16 mouse cellular contexts compared by ENCODE assay signal in the genomic region with DNA sequence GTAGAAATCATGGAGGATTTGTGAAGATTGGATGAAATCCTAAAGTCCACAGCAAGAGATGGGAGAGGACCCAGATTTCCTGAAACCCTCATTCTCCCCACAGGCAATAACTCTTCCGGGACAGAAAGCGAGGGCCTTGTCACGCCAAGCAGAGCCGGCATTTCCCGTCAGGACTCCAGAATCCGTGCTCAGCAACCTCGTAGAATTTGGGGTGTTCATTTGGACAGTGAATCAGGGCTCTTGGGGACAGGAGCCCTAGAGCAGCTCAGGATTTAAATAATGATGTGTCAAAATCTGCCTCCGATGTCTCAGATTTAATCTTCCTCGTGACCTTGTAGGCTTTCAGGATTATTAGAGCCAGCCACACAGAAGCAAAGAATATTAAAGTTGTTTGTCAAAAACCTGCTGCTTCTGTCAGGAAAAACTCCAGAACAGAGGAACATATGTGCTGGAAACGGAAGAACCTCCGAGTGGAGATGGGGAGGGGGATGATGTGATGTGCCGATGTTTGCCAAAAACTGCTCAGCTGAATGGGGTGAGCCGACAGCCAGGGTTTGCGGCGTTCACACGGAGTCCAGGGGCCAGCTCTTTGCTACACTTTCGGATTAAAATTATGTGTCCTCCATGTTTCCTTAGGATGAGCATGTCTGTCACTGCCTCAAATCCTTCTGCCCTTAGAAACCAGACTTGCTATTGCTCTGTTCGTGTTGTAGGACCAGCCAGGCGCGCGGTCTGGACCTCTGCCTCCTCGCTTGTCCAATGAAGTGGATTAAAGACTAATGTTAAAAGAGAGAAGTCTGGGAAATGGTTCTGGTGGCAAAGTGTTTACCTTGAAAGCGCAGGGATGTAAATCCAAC.
A peak's percentile ranks its signal among the peaks of the same experiment; 100 is the strongest.
DNase-seq lines count a peak whose midpoint lies in the region; ATAC-seq and TF ChIP-seq lines count a peak whose summit lies in the region.
"Had no signal": no experiment of that assay in that cellular context is flagged by ENCODE, and none has a peak within 500 bp of the region (broad histone marks: within the 10 kb centered on the region; RNA-seq: fewer than 3 reads in every experiment).

No protein-coding gene starts in this region.

- H3K9me3 ChIP-seq in forebrain, embryonic 13.5 days (replicated peaks): no peaks in the 10 kb centered on the region
- H3K9me3 ChIP-seq in forebrain, embryonic 11.5 days (ENCODE audit: control insufficient read depth, low read length): no peaks in the 10 kb centered on the region
- no peaks in the 10 kb centered on the region for H3K9me3 ChIP-seq in forebrain, embryonic 16.5 days (ENCODE audit: control insufficient read depth, low read length)
- H3K9me3 ChIP-seq: embryonic facial prominence, embryonic 10.5 days; midbrain, embryonic 10.5 days; stomach, embryonic 15.5 days had no signal

- H3K27me3 ChIP-seq in forebrain, embryonic 13.5 days: no peaks in the 10 kb centered on the region
- H3K27me3 ChIP-seq in forebrain, embryonic 11.5 days (ENCODE audit: control insufficient read depth, insufficient read depth, low read length): no peaks in the 10 kb centered on the region
- H3K27me3 ChIP-seq in forebrain, embryonic 16.5 days (replicated peaks; ENCODE audit: control insufficient read depth, insufficient read depth, low read length): no peaks in the 10 kb centered on the region
- H3K27me3 ChIP-seq: liver, embryonic 13.5 days; stomach, embryonic 15.5 days had no signal

- no peak for DNase-seq in forebrain, embryonic 11.5 days (ENCODE audit: low spot score)
- DNase-seq in layer of hippocampus, adult 2 months (ENCODE audit: low spot score in 2 of 2): peak in 1 of 2 experiments; percentile 39
- DNase-seq in layer of hippocampus, adult 11-12 months (ENCODE audit: low spot score): no peak
- peak; percentile 59 for DNase-seq in brain, adult 2 months (ENCODE audit: low read depth, low spot score)
- DNase-seq in gastrocnemius, postnatal 10 days: no peak
- DNase-seq: adrenal gland, adult 8-10 months; B cell, adult 2 months; liver, embryonic 13.5 days; thymus, postnatal 4 days had no signal

- H3K4me3 ChIP-seq in forebrain, embryonic 13.5 days: no peak overlapping the region
- no peak overlapping the region for H3K4me3 ChIP-seq in forebrain, embryonic 11.5 days (ENCODE audit: low read depth, low read length)
- H3K4me3 ChIP-seq in layer of hippocampus, adult 2 months: peak overlapping the region; percentile 20
- no peak overlapping the region for H3K4me3 ChIP-seq in forebrain, embryonic 16.5 days (replicated peaks; ENCODE audit: low read length)
- H3K4me3 ChIP-seq: embryonic facial prominence, embryonic 10.5 days; liver, embryonic 13.5 days; midbrain, embryonic 10.5 days; myocyte; stomach, embryonic 15.5 days had no signal

- WGBS in forebrain, embryonic 13.5 days: 83% methylated on average over 23 of the region's 23 CpGs
- WGBS in forebrain, embryonic 11.5 days: 88% methylated on average over 23 of the region's 23 CpGs
- WGBS in forebrain, embryonic 16.5 days: 65% methylated on average over 23 of the region's 23 CpGs

- peak; percentile 50; the same call in 1 of the 2 replicates for ATAC-seq in forebrain, embryonic 13.5 days
- no peak for ATAC-seq in forebrain, embryonic 11.5 days (replicated peaks; ENCODE audit: low FRiP score)
- ATAC-seq in forebrain, embryonic 16.5 days: peak; percentile 70
- ATAC-seq: intestine, postnatal 0 days had no signal

- H3K4me1 ChIP-seq in forebrain, embryonic 13.5 days: no peaks in the 10 kb centered on the region
- H3K4me1 ChIP-seq in forebrain, embryonic 11.5 days (replicated peaks; ENCODE audit: control insufficient read depth, insufficient read depth, low read length): no peaks in the 10 kb centered on the region
- peaks cover 12% of the 10 kb centered on the region for H3K4me1 ChIP-seq in forebrain, embryonic 16.5 days (replicated peaks; ENCODE audit: control insufficient read depth, insufficient read depth, low read length)
- H3K4me1 ChIP-seq: liver, embryonic 13.5 days; stomach, embryonic 15.5 days had no signal

- H3K27ac ChIP-seq in forebrain, embryonic 13.5 days: peak overlapping the region; percentile 0; the same call in 1 of the 2 replicates
- no peak overlapping the region for H3K27ac ChIP-seq in forebrain, embryonic 11.5 days (ENCODE audit: low read depth, low read length)
- peak overlapping the region; percentile 58; the same call in 1 of the 2 replicates for H3K27ac ChIP-seq in layer of hippocampus, adult 2 months
- H3K27ac ChIP-seq in forebrain, embryonic 16.5 days (ENCODE audit: low read length): peak overlapping the region; percentile 75
- H3K27ac ChIP-seq: embryonic facial prominence, embryonic 10.5 days; liver, embryonic 13.5 days; midbrain, embryonic 10.5 days; stomach, embryonic 15.5 days had no signal

- no peaks in the 10 kb centered on the region for H3K36me3 ChIP-seq in forebrain, embryonic 13.5 days (ENCODE audit: poor library complexity, severe bottlenecking)
- H3K36me3 ChIP-seq in forebrain, embryonic 11.5 days (ENCODE audit: control insufficient read depth, insufficient read depth, low read length): no peaks in the 10 kb centered on the region
- H3K36me3 ChIP-seq in forebrain, embryonic 16.5 days (ENCODE audit: control insufficient read depth, insufficient read depth): no peaks in the 10 kb centered on the region
- H3K36me3 ChIP-seq: embryonic facial prominence, embryonic 10.5 days; liver, embryonic 13.5 days; midbrain, embryonic 10.5 days; stomach, embryonic 15.5 days had no signal

- H3K9ac ChIP-seq in forebrain, embryonic 13.5 days: no peak overlapping the region
- H3K9ac ChIP-seq in forebrain, embryonic 11.5 days (ENCODE audit: low read length): no peak overlapping the region
- H3K9ac ChIP-seq in forebrain, embryonic 16.5 days (replicated peaks; ENCODE audit: low read depth, low read length): no peak overlapping the region
- H3K9ac ChIP-seq: liver, embryonic 13.5 days; stomach, embryonic 15.5 days had no signal

- no peak for TF ChIP-seq CTCF in layer of hippocampus, adult 2 months (conservative IDR thresholded peaks at IDR 0.05)

- H3K4me2 ChIP-seq in forebrain, embryonic 13.5 days: no peak overlapping the region
- no peak overlapping the region for H3K4me2 ChIP-seq in forebrain, embryonic 11.5 days (ENCODE audit: low read depth, low read length, severe bottlenecking)
- no peak overlapping the region for H3K4me2 ChIP-seq in forebrain, embryonic 16.5 days (ENCODE audit: low read length)
- H3K4me2 ChIP-seq: liver, embryonic 13.5 days; stomach, embryonic 15.5 days had no signal
